Mouse (Mus musculus): ENCODE data around the gene Zbtb7b.

DNA sequence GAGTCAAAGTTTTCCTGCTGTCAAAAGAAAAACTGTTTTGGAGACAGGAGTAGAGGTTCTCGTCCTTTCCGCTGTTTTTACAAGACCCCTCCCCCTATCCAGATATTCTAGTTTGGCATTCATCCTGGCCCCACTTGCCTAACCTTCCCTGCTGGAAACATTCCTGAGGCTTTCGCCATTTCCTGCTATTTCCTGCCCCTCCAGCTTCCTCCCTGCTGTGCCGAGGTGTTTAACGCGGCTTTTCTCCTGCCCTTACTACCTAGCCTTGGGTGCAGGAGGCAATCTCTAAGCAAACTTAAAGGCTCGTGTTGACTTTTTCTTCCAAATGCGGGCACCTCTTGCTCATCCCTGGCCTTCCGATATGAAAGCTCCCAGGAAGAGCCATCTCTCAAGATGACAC, 25.0 kb upstream of the Zbtb7b start:
- TF ChIP-seq CTCF (IDR thresholded peaks at IDR 0.05; ENCODE audit: low read depth, low read length) (no peak), POLR2A (IDR thresholded peaks at IDR 0.05; ENCODE audit: borderline replicate concordance, low read depth, low read length) (no peak)

Data from bone marrow macrophage, adult 2 months (primary cell).